Comparison of ENCODE assay signal across 23 mouse cellular contexts in the genomic region with DNA sequence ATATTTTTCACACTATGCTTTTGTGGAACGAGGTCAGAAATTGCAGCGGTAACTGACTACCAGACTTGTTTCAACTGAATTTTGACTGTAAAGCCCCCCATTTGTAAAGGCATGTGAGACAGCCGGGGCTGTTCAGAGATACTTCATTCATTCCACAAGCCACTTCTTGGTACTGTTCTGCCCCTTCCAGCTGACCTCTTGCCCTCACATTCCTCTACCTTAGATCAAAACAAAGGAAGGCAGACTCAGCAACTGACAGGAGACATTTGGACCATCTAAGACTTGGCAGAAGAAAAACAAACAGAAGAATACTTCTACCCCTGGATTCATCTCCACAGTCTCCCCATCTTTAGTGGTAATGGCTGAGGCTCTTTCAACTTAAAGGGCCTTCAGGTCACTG. TPM values are rescaled to one million over a fixed set of nuclear protein-coding genes. Genes with fewer than 3 reads are reported as not detected.
DNase-seq lines count a peak whose midpoint lies in the region; ATAC-seq lines count a peak whose summit lies in the region.
"Had no signal": no experiment of that assay in that cellular context is flagged by ENCODE, and none has a peak within 500 bp of the region (broad histone marks: within the 10 kb centered on the region; RNA-seq: fewer than 3 reads in every experiment).

No protein-coding gene starts in this region.

- whole genome bisulfite sequencing in kidney, embryonic 14.5 days = 55% methylated on average over 3 of the region's 3 CpGs
- WGBS in embryonic facial prominence, embryonic 10.5 days = 21% methylated on average over 3 of the region's 3 CpGs

- H3K9me3 ChIP-seq in kidney, embryonic 14.5 days (ENCODE audit: control insufficient read depth, low read length) = no peaks in the 10 kb centered on the region
- no peaks in the 10 kb centered on the region for H3K9me3 ChIP-seq in embryonic facial prominence, embryonic 10.5 days
- H3K9me3 ChIP-seq: embryonic facial prominence, embryonic 13.5 days; heart, embryonic 12.5 days; limb, embryonic 12.5 days; liver, embryonic 12.5 days; midbrain, embryonic 13.5 days; neural tube, embryonic 13.5 days had no signal

- no peak overlapping the region for H3K4me2 ChIP-seq in kidney, embryonic 14.5 days (replicated peaks; ENCODE audit: low read depth, low read length)
- H3K4me2 ChIP-seq: embryonic facial prominence, embryonic 13.5 days; heart, embryonic 12.5 days; hindbrain, embryonic 14.5 days; limb, embryonic 12.5 days; liver, embryonic 12.5 days; midbrain, embryonic 13.5 days; neural tube, embryonic 13.5 days had no signal

- H3K4me3 ChIP-seq in kidney, embryonic 14.5 days (ENCODE audit: low read length) = no peak overlapping the region
- no peak overlapping the region for H3K4me3 ChIP-seq in embryonic facial prominence, embryonic 10.5 days
- H3K4me3 ChIP-seq: embryonic facial prominence, embryonic 13.5 days; heart, embryonic 12.5 days; limb, embryonic 12.5 days; liver, embryonic 12.5 days; midbrain, embryonic 13.5 days; neural tube, embryonic 13.5 days had no signal

- peak; percentile 50 for DNase-seq in kidney, adult 11 months
- peak; percentile 30 for DNase-seq in embryonic facial prominence, embryonic 10.5 days (ENCODE audit: low spot score)
- DNase-seq in kidney, postnatal 10 days = peak; percentile 34
- no peak for DNase-seq in thymus, postnatal 36 days
- DNase-seq in layer of hippocampus, adult 18-20 months (ENCODE audit: low spot score in 2 of 2) = no peak
- DNase-seq: adrenal gland, postnatal 36 days; cerebellum, adult 18-20 months; cerebellum, postnatal 36 days; lung, adult 2 months; spleen, adult 18-20 months; thymus, postnatal 25 days had no signal

- no peak for ATAC-seq in kidney, embryonic 14.5 days (ENCODE audit: low FRiP score, low TSS enrichment)
- no peak for ATAC-seq in monocyte, adult 5-6 weeks (replicated peaks; ENCODE audit: insufficient number of reproducible peaks, low FRiP score, low TSS enrichment, poor library complexity, severe bottlenecking)
- ATAC-seq: forebrain, embryonic 16.5 days; intestine, embryonic 16.5 days; liver, embryonic 12.5 days; midbrain, embryonic 13.5 days had no signal

- no peak overlapping the region for H3K9ac ChIP-seq in kidney, embryonic 14.5 days (ENCODE audit: low read depth, low read length)
- H3K9ac ChIP-seq: embryonic facial prominence, embryonic 13.5 days; heart, embryonic 12.5 days; hindbrain, embryonic 14.5 days; limb, embryonic 12.5 days; liver, embryonic 12.5 days; midbrain, embryonic 13.5 days; neural tube, embryonic 13.5 days had no signal

- H3K27me3 ChIP-seq in kidney, embryonic 14.5 days (ENCODE audit: control insufficient read depth, insufficient read depth, low read length) = peaks cover 4% of the 10 kb centered on the region; the same call in 1 of the 2 replicates
- H3K27me3 ChIP-seq in embryonic facial prominence, embryonic 10.5 days (replicated peaks; ENCODE audit: low read depth, poor library complexity, severe bottlenecking) = peaks cover 37% of the 10 kb centered on the region
- H3K27me3 ChIP-seq: heart, embryonic 12.5 days had no signal

- H3K36me3 ChIP-seq in kidney, embryonic 14.5 days (ENCODE audit: control insufficient read depth, insufficient read depth, low read length) = no peaks in the 10 kb centered on the region
- H3K36me3 ChIP-seq in embryonic facial prominence, embryonic 10.5 days (replicated peaks) = 0 out of 2 replicates have a peak, but pooled peaks cover 3% of the 10 kb centered on the region
- H3K36me3 ChIP-seq: limb, embryonic 12.5 days; liver, embryonic 12.5 days; midbrain, embryonic 13.5 days; neural tube, embryonic 13.5 days had no signal

- H3K27ac ChIP-seq in kidney, embryonic 14.5 days (ENCODE audit: low read depth, low read length) = no peak overlapping the region
- H3K27ac ChIP-seq in embryonic facial prominence, embryonic 10.5 days (replicated peaks) = no peak overlapping the region
- H3K27ac ChIP-seq: embryonic facial prominence, embryonic 13.5 days; hindbrain, embryonic 14.5 days; limb, embryonic 12.5 days; liver, embryonic 12.5 days; midbrain, embryonic 13.5 days; neural tube, embryonic 13.5 days had no signal

- 0 out of 2 replicates have a peak, but pooled peaks cover 6% of the 10 kb centered on the region for H3K4me1 ChIP-seq in kidney, embryonic 14.5 days (ENCODE audit: control insufficient read depth, insufficient read depth, low read length)
- peaks cover 58% of the 10 kb centered on the region for H3K4me1 ChIP-seq in embryonic facial prominence, embryonic 10.5 days

RNA-seq across cellular contexts. Expression of a gene that starts 5.5 kb away (rescaled TPM):
- 39.1 and 102 TPM in 2 replicates for polyA plus RNA-seq in kidney, embryonic 14.5 days (2014; fragmentation: Nextera tagmentation; extraction: Ambion mirVana)
- 26.0 and 26.2 TPM in 2 replicates for polyA plus RNA-seq in embryonic facial prominence, embryonic 10.5 days (2016; fragmentation: Nextera tagmentation; extraction: Ambion mirVana)
- total RNA-seq in layer of hippocampus, adult 18-20 months (2021) = 10 to 100 TPM; 11.9 to 12.7 TPM
- total RNA-seq in monocyte, adult 5-6 weeks (2017) = 0.19 TPM in 1 of 3 replicates, not detected in the others
- total RNA-seq: MEL had no signal

Comparison
In these comparisons a context has a peak if more than half of its experiments do, and no peak if none do; other contexts are left out.
1. DNase-seq: peak in kidney, adult 11 months (single experiment), embryonic facial prominence, embryonic 10.5 days (single experiment) and kidney, postnatal 10 days (single experiment); none in thymus, postnatal 36 days (0 of 2) and layer of hippocampus, adult 18-20 months (0 of 2).
2. RNA of a gene that starts 5.5 kb away (total RNA-seq): 11.9 to 12.7 TPM in layer of hippocampus, adult 18-20 months; 0.19 TPM in monocyte, adult 5-6 weeks; every median in the first group is over 10 times any median in the second.